Mouse (Mus musculus) spleen, postnatal 0 days (tissue): ENCODE results near the gene Mphosph10. TPM values are rescaled to one million over a fixed set of nuclear protein-coding genes. Genes with fewer than 3 reads are reported as not detected.

Source experiments
- polyA plus RNA-seq: library from polyadenylated mRNA; unstranded; fragments of >200 nt; fragmentation: Nextera tagmentation; extraction: Ambion mirVana; gene quantifications from 2 replicates; pipeline ENCODE4 v1.2.1, GENCODE M21; 2015

The Mphosph10 gene
- polyA plus RNA-seq = 31.3 and 32.2 TPM in 2 replicates

DNA sequence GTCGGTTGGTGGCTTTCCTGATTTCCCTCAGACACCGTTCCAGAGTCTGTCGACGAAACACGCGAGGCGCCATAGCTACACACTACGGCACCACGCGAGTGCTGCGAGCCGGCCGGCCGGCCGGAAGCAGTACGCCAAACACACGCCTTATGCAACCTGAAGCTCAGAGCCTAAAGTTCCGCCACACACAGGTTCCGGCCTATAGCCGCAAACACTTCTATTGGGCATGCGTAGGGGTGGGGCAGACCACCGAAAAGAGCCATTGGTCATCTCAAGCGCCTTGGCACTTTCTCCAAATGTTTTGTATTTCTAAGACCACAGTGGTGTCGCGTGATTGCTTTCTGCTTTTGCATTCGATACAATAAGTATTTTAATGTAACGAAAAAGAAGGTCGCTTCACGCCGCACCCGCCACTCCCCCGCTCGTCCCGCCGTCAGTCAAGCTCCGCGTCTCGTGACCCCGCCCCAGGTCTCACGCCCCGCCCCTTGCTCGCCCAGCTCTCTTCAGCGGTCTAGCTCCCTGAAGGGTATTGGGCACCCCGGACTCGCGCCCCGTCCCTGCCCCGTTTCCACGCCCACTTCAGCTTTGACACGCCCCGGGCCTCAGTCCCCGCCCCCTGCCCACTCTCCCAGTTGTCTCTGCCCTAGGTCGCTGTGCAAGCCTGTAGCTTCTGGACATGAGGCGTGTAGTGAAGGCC, at the start of gene Mphosph10, which contains the start of gene Mcee:
Gene Mphosph10, minus strand, starts transcription at position 147 of the 697 bp plus-strand sequence.
Gene Mcee, plus strand, starts transcription at position 486 of the 697 bp plus-strand sequence.

DNA sequence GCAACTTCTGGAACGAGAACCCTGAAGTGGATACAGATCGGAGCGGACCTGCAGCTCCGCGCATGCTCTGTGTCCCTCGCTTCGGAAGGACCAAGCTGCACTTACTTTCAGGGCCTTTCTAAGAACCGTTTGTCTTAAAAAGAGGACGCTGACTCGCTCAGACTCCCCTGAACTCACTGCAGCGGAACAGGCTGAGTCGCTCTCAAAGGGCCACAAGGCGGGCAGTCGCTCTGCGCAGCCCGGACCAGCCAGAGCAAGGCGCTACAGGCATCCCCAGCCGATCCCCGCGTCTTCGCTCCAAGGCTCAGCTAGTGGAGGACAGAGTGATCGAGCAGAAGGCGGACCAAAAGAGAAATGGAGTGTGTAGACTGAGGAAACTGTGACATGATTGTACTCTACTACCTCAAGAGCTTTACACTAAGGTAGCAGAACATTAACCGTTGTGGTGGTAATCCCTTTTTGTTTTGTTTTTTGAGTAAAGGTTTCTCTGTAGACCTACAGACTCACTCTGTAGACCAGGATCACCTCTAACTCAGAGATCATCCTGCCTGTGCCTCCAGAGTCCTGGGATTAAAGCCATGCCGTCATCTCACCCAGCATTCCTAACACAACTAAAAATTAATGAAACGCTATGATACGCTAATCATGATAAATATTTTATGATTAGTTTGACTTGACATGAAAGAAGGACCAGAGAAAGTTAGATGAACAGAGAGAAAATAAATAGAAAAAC, 18.1 kb downstream of the Mphosph10 start, which contains the start of gene Fan1:
Gene Fan1, minus strand, starts transcription at position 266 of the 733 bp plus-strand sequence.

Other genes with a start within 250 kb of the Mphosph10 start
- 0.18 TPM in 1 of 2 replicates, not detected in the other for gene Trpm1, start 238.4 kb downstream of the Mphosph10 start, polyA plus RNA-seq
- 2.1 and 3.0 TPM in 2 replicates for gene Mtmr10, start 104.6 kb downstream of the Mphosph10 start, polyA plus RNA-seq
- 3.5 and 3.8 TPM in 2 replicates for gene Fan1, start 18.2 kb downstream of the Mphosph10 start, polyA plus RNA-seq
- gene Mcee, start 339 bp upstream of the Mphosph10 start, polyA plus RNA-seq = 37.8 and 51.3 TPM in 2 replicates
- 0.25 TPM in 1 of 2 replicates, not detected in the other for gene Apba2, start 109.4 kb upstream of the Mphosph10 start, polyA plus RNA-seq